Mouse (Mus musculus): ENCODE measurements around the gene Nckap5. TPM values are rescaled to one million over a fixed set of nuclear protein-coding genes. Genes with fewer than 3 reads are reported as not detected.

The Nckap5 gene
- polyA plus RNA-seq, 1 experiment, result 0.11 TPM

DNA sequence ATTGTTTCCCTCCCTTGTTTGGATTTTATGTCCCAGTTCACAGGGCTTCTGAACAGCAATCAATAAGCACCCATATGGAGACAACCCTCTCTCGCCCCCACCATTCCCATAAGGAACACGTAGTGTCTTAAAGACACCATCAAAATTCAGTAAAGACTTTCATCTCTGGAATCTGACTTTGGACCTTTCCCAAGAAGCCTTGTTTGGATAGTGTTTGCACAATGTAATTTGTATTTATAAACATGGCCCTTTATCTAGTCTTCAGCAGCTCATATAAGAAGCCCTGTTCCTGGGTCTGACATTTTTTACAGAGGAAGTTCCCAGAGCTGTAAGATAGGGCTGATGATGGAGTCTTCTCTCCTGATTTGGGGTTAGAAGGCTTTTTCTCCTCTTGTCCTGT is 359.7 kb downstream of the Nckap5 start:
- TF ChIP-seq MYOG (IDR thresholded peaks at IDR 0.05; ENCODE audit: control insufficient read depth in 1 of 3, insufficient read depth in 1 of 3, insufficient read length in 2 of 3, low read depth in 2 of 3) (no peak), USF1 (IDR thresholded peaks at IDR 0.05; ENCODE audit: low read depth) (no peak), SRF (IDR thresholded peaks at IDR 0.05; ENCODE audit: control insufficient read depth, insufficient read length, low read depth) (no peak), MYOD1 (IDR thresholded peaks at IDR 0.05; ENCODE audit: control insufficient read depth in 1 of 3, insufficient read length in 2 of 3, low read depth in 2 of 3) (no peak), POLR2AphosphoS2 (IDR thresholded peaks at IDR 0.05; ENCODE audit: insufficient read length, low read depth) (no peak)
- Histone ChIP-seq H3K36me3 (ENCODE audit: control insufficient read depth, insufficient read depth) (no peaks in the 10 kb centered on the region), H3ac (ENCODE audit: control insufficient read depth, insufficient read length) (no peak overlapping the region), H3K79me2 (ENCODE audit: control insufficient read depth, insufficient read depth) (no peaks in the 10 kb centered on the region), H3K4me3 (no peak overlapping the region), H3K4me2 (ENCODE audit: low read depth) (no peak overlapping the region), H3K27me3 (ENCODE audit: control insufficient read depth, insufficient read depth, insufficient read length) (no peaks in the 10 kb centered on the region)

DNA sequence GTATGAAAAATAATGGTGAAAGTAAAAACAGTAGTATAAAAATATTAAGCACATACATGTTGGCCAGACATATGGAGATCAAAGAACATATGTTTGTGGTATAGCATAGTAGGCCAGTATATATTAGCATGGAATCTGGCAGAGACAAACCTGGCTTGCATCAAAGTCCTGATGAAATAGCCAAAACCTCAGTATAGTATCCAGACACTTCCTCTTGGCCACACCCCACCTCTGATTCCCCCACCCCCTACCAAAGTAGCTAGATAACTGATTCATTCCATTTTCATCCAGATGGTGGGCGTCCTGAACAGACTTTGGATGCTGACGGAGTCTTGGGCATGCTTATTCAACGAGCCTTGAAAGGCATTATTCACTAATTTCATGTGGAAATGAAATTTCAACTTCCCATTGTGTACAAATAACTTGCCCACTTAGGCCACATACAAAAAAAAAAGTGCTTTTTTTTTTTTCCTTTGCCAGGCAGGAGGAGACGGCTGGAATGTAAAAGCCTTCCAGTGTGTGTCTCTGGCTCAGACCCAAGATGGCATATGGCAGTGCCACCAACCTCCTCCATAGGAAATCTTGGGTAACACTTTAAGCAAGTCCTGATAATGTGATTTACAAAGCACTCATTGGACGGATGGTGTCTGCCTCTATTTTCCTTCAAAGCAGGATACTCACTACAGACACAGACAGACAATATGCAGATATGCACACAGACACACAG is 360.6 kb downstream of the Nckap5 start:
- Histone ChIP-seq H3K4me2 (ENCODE audit: low read depth) (no peak overlapping the region), H3K4me3 (no peak overlapping the region), H3K79me2 (ENCODE audit: control insufficient read depth, insufficient read depth) (no peaks in the 10 kb centered on the region), H3K36me3 (ENCODE audit: control insufficient read depth, insufficient read depth) (no peaks in the 10 kb centered on the region), H3ac (ENCODE audit: control insufficient read depth, insufficient read length) (no peak overlapping the region), H3K27me3 (ENCODE audit: control insufficient read depth, insufficient read depth, insufficient read length) (no peaks in the 10 kb centered on the region)
- TF ChIP-seq CEBPB (IDR thresholded peaks at IDR 0.05; ENCODE audit: insufficient read depth, poor library complexity, severe bottlenecking), result no peak
- no peak for TF ChIP-seq POLR2A (IDR thresholded peaks at IDR 0.05; ENCODE audit: insufficient read length, low read depth)
- TF ChIP-seq USF1 (IDR thresholded peaks at IDR 0.05; ENCODE audit: low read depth), result no peak
- no peak for TF ChIP-seq MYOG (IDR thresholded peaks at IDR 0.05; ENCODE audit: control insufficient read depth in 1 of 3, insufficient read depth in 1 of 3, insufficient read length in 2 of 3, low read depth in 2 of 3)
- no peak for TF ChIP-seq E2F4 (IDR thresholded peaks at IDR 0.05; ENCODE audit: insufficient read depth)
- TF ChIP-seq MAX (IDR thresholded peaks at IDR 0.05; ENCODE audit: low read depth), result no peak
- no peak for TF ChIP-seq MYOD1 (IDR thresholded peaks at IDR 0.05; ENCODE audit: control insufficient read depth in 1 of 3, insufficient read length in 2 of 3, low read depth in 2 of 3)
- TF ChIP-seq TCF12 (IDR thresholded peaks at IDR 0.05; ENCODE audit: insufficient read depth, poor library complexity, severe bottlenecking), result no peak
- no peak for TF ChIP-seq TCF3 (IDR thresholded peaks at IDR 0.05; ENCODE audit: insufficient read length, low read depth)
- TF ChIP-seq POLR2AphosphoS2 (IDR thresholded peaks at IDR 0.05; ENCODE audit: insufficient read length, low read depth), result no peak
- no peak for TF ChIP-seq SRF (IDR thresholded peaks at IDR 0.05; ENCODE audit: control insufficient read depth, insufficient read length, low read depth)
- TF ChIP-seq REST (IDR thresholded peaks at IDR 0.05; ENCODE audit: insufficient read depth, insufficient read length), result no peak

DNA sequence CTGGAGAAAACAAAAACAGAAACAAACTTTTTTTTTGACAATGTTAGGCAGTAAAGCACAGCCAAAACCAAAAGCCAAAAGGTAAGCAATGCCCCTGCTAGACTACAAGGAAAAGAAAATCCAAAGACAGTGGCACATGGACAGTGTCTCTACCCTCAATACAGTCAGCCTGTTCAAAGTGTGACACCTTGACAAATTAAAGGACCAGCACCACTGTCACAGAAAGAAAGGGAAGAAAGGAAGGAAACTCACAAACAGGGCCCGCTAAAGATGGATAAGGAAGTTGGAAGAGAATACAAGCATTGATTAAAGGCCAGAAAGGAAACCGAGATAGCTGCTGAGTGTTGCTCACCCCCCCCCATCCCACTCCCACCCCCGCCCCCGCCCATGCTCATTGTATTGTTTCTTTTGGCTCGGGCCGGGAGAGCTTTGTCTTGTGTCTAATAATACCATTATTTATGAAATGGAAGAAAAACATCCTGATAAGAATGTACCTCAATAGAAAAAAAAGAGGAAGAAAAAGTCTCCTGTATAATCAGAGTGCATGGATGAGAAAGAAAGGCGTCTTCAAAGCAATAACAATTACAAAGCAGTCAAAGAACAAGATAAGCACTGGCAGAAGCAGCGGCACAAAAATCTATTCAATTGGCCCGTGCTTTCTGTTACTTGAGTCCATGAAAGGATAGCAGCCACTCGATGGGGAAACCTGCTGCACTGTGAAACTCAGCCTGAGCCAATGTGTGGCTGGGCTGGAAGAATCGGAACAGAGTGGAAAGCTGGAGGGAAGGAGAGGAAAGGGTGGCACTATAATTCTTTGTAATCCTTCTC is 368.9 kb downstream of the Nckap5 start:
- Histone ChIP-seq H3K79me2 (ENCODE audit: control insufficient read depth, insufficient read depth) (no peaks in the 10 kb centered on the region), H3K4me3 (no peak overlapping the region), H3ac (ENCODE audit: control insufficient read depth, insufficient read length) (no peak overlapping the region)

DNA sequence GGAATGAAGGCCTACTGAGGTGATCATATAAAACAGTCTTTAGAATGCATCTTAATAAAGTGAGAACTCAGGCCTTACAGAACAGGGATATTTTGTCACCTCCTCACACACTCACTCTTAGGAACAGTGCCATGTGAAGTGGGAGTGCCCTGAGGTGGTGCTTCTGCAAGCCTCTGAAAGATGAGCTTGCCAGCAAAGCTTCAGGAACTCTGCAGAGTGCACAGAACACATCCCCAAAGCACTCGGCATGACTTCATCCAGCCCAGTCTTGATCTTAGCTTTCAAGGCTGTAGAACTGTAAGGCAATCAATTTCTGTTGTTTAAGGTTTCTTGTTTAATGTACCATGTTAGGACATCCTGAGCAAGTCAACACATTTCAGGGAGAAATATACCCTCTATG is 372.9 kb downstream of the Nckap5 start:
- TF ChIP-seq SRF (IDR thresholded peaks at IDR 0.05; ENCODE audit: control insufficient read depth, insufficient read length, low read depth) (no peak), E2F4 (IDR thresholded peaks at IDR 0.05; ENCODE audit: insufficient read depth) (no peak), POLR2AphosphoS2 (IDR thresholded peaks at IDR 0.05; ENCODE audit: insufficient read length, low read depth) (no peak), POLR2A (IDR thresholded peaks at IDR 0.05; ENCODE audit: insufficient read length, low read depth) (no peak), TCF3 (IDR thresholded peaks at IDR 0.05; ENCODE audit: insufficient read length, low read depth) (no peak), MYOG (IDR thresholded peaks at IDR 0.05; ENCODE audit: control insufficient read depth in 1 of 3, insufficient read depth in 1 of 3, insufficient read length in 2 of 3, low read depth in 2 of 3) (no peak), USF1 (IDR thresholded peaks at IDR 0.05; ENCODE audit: low read depth) (no peak), CEBPB (IDR thresholded peaks at IDR 0.05; ENCODE audit: insufficient read depth, poor library complexity, severe bottlenecking) (no peak), MYOD1 (IDR thresholded peaks at IDR 0.05; ENCODE audit: control insufficient read depth in 1 of 3, insufficient read length in 2 of 3, low read depth in 2 of 3) (no peak), REST (IDR thresholded peaks at IDR 0.05; ENCODE audit: insufficient read depth, insufficient read length) (no peak), MAX (IDR thresholded peaks at IDR 0.05; ENCODE audit: low read depth) (no peak), TCF12 (IDR thresholded peaks at IDR 0.05; ENCODE audit: insufficient read depth, poor library complexity, severe bottlenecking) (no peak)
- H3ac ChIP-seq (ENCODE audit: control insufficient read depth, insufficient read length), result no peak overlapping the region
- no peak overlapping the region for H3K4me3 ChIP-seq
- no peak overlapping the region for H3K4me2 ChIP-seq (ENCODE audit: low read depth)
- no peaks in the 10 kb centered on the region for H3K36me3 ChIP-seq (ENCODE audit: control insufficient read depth, insufficient read depth)
- H3K27me3 ChIP-seq (ENCODE audit: control insufficient read depth, insufficient read depth, insufficient read length), result no peaks in the 10 kb centered on the region
- no peaks in the 10 kb centered on the region for H3K79me2 ChIP-seq (ENCODE audit: control insufficient read depth, insufficient read depth)

More for the DNA sequence above, 368.9 kb downstream of the Nckap5 start:
- H3K4me2 ChIP-seq (ENCODE audit: low read depth), result no peak overlapping the region
- TF ChIP-seq USF1 (IDR thresholded peaks at IDR 0.05; ENCODE audit: low read depth) (no peak), POLR2A (IDR thresholded peaks at IDR 0.05; ENCODE audit: insufficient read length, low read depth) (no peak), TCF3 (IDR thresholded peaks at IDR 0.05; ENCODE audit: insufficient read length, low read depth) (no peak), E2F4 (IDR thresholded peaks at IDR 0.05; ENCODE audit: insufficient read depth) (no peak)
- no peaks in the 10 kb centered on the region for H3K27me3 ChIP-seq (ENCODE audit: control insufficient read depth, insufficient read depth, insufficient read length)
- no peaks in the 10 kb centered on the region for H3K36me3 ChIP-seq (ENCODE audit: control insufficient read depth, insufficient read depth)

All from myocyte (in vitro differentiated cells).